Mouse (Mus musculus): ENCODE data around the gene Rusc2.

The Rusc2 gene

DNA sequence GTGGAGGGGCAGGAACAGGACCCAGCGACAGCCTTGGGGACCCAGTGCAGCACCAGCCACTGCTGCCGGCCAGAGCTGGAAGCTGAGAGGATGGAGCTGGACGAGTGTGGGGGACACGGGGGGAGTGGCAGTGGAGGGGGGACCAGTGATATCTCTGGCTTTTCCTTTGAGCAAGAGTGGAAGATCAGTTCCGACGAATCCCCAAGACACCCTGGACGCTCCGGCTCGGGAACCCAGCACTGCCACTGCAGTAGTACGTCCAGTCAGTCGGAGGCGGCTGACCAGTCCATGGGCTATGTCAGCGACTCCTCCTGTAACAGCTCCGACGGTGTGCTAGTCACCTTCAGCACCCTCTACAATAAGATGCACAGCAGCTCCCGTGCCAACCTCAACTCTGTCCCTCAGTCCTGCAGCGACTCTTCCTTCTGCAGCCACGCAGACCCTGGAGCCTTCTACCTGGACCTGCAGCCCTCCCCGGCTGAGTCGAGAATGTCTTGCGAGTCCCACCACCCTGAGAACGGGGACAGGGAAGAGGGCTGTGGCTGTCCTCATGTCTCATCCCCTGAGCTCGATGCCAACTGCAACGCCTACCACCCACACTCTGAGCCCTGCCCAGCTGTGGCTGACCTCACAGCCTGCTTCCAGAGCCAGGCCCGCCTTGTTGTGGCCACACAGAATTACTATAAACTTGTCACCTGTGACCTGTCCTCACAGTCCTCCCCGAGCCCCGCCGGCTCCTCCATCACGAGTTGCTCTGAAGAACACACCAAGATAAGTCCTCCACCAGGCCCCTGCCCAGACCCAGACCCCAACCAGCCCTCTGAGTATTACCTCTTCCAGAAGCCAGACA lies 33.7 kb downstream of the Rusc2 start:
- no peak for DNase-seq (ENCODE audit: low spot score)

GRCm38 (mm10) chr4:43416071-43416490 lies 34.3 kb downstream of the Rusc2 start:
- no peak for DNase-seq (ENCODE audit: low spot score)

GRCm38 (mm10) chr4:43417269-43418062 lies 35.7 kb downstream of the Rusc2 start:
- DNase-seq (ENCODE audit: low spot score) = no peak

DNA sequence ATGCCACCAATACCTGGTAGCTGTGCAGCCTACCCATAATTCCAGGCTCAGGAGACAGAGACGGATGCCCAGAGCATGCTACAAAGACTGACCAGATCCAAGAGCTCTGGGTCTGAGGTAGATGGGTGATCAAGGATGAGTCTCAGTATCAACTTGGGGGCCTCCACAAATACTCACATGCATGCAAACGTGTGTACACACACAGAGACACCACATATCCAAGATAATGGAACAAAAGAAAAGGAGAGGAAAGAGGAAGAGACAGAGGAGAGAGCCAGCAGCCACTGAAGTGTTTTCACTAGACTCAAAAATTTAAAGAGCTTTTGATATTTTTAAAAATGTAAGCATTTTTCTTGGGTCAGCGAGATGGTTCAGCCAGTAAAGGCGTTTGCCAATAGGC lies 36.7 kb downstream of the Rusc2 start:
- no peak for DNase-seq (ENCODE audit: low spot score)

DNA sequence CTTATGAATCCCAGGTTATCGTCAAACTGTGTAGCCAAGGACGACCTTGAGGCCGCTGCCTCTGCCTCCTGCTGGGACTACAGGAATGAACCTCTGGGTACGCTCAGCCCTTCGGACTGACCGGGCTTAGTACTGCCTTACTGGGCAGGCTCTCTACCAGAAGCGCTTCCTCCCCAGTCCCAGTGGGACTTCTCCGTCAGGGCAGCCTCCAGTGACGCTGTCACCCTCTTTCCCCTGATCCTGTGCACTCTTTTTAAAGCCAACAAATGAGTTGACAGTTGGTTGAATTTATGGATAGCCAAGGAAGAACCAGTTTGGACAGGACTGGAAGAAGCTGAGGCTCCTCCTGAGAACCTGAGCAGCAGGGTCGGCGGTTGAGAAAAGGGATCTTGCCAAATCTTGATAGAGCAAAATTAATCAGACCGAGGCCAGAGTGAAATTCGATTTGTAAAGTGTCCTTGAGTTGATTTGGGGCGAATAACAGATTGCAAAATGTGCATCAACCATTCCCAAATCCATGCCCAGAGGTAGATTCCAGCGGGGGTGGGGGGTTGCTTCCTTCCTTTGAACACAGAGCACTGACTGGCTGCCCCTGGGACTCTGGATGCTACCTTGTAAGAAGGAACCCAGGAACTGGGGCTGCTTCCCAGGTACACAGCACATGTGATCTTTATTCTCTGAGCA lies 37.3 kb downstream of the Rusc2 start:
- no peak for DNase-seq (ENCODE audit: low spot score)

- no peak for DNase-seq (ENCODE audit: low spot score)
Observed at GRCm38 (mm10) chr4:43419801-43420281, 38.1 kb downstream of the Rusc2 start.

DNA sequence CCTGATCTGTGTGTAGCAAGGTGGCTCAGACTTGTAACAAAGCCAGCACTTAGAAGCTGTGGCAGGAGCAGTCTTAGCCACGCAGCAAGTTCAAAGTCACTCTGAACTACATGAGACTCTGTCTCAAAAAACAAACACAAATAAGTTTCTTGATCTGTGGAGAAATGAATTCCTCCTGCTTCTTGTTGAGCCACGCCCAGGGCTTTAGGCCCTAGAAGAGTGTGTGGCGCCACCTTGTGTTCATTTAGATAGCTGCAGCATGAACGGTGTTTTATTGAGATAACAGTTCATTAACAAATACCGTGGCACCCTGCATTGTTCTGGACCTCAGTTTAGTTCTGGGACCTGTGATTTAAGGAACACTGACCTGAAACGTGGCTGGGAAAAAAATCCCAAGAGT lies 38.5 kb downstream of the Rusc2 start:
- peak; percentile 91 for DNase-seq (ENCODE audit: low spot score)

DNA sequence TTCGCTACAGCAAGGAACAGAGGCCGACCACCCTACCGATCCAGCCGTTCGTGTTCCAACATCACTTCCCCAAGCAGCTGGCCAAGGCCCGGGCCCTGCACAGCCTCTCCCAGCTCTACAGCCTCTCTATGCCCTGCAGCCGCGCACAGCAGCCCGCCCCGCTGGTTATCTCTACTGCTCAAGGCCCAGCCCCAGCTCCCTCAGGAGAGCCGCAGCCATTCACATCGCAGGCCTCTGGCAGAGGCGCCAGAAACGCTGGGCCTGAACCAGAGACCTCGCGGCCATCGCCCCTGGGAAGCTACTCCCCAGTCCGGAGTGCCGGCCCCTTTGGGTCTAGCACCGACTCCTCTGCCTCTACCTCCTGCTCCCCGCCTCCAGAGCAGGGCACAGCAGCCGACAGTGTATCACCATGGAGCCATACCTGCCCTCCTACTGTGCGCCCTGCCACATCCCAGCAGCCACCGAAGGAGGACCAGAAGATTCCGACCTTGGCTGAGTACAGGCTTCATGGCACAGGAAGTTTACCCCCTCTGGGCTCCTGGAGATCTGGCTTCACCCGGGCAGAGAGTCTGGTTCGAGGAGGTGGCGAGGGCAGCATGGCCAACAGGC lies 40.0 kb downstream of the Rusc2 start:
- DNase-seq (ENCODE audit: low spot score) = no peak

DNA sequence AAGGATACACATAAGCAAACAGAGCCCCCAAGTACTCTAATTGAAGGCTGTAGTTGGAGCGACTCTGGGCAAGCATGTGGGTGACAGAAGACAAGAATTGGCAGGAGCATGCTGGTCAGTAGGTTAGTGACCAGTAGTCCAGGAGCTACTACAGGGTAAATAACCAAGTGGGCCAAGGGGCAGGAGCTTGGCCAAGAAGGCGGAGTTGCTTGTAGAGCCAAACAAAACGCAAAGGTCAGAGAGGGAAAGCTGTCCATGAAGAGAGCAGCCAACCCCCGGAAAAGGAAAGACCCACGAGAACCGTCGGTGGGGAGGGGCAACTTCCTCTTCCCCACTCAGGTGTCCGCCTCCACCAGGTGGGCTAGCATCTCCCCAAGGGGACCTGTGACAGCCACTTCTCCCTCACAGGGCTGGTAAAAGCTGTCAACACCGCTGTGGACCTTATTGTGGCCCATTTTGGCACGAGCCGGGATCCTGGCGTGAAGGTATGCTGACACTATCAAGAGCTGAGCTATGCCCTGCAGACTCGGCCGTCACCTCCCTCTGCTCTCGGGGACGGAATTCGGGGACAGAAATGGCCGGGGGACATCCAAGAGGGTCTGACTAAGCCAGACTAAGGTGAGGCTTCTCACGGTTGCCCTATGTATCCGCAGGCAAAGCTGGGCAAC lies 41.6 kb downstream of the Rusc2 start:
- DNase-seq (ENCODE audit: low spot score) = no peak

GRCm38 (mm10) chr4:43424072-43424471 lies 42.3 kb downstream of the Rusc2 start:
- DNase-seq (ENCODE audit: low spot score) = no peak

GRCm38 (mm10) chr4:43425197-43425596 lies 43.4 kb downstream of the Rusc2 start:
- DNase-seq (ENCODE audit: low spot score) = no peak

DNA sequence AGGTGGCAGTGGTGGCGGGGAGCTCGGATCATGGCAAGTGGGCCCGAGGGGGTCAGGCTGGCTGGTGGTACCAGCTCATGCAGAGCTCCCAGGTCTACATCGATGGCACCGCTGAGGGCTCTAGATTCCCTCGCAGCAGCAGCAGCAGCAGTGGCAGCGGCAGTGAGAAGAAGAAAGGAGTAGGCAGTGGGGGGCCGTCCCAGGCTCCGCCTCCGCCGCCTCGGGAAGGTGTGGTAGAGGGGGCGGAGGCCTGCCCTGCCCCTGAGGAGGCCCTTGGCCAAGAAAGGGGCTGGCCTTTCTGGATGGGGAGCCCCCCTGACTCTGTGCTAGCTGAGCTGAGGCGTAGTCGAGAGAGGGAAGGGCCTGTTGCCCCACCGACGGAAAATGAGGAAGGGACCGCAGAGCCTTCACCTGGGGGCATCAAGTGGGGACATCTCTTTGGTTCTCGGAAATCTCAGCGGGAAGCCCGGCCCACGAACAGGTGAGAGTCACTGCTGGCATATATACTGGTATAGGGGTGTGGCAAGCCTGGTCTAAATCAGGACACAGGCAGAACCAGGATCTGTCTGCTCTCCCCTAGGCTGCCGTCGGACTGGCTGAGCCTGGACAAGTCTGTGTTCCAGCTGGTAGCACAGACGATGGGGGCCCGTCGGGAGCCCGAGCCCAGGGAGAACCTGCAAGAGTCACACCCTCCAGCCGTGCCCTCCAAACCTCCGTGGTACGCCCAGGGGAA lies 44.0 kb downstream of the Rusc2 start:
- DNase-seq (ENCODE audit: low spot score) = no peak

GRCm38 (mm10) chr4:43426487-43426886 lies 44.7 kb downstream of the Rusc2 start:
- no peak for DNase-seq (ENCODE audit: low spot score)

GRCm38 (mm10) chr4:43427501-43428179 lies 45.9 kb downstream of the Rusc2 start:
- no peak for DNase-seq (ENCODE audit: low spot score)

DNA sequence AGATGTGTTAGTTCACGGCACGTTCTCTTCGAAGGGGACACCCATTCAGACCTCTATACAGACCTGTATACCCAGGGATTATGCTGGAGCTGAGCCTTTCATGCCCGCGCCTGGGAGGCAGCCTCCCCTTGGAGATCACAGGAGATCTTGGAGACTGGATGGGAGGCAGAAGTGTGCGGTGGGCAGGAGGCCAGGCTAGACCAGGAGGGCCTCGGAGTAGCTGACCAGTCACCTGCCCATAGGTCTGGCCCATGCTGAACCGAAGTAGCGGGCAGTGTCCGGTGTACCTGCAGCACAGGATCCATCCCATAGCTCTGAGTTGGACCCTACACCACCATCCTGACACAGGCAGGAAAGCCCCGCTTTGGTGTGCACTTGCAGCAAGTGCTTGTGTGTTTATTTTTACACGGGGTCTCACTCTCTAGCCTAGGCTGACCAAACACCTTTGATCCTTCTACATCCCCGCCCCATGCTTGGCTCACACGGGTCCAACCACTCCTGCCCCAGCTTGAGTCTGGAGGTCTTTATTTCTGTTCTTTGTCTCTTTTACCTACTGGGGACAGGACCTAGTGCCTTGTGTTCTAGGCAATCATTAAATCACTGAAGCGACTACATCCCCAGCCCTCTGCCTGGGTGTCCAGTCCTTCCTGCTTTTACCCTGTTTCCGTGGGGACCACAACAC lies 46.5 kb downstream of the Rusc2 start:
- DNase-seq (ENCODE audit: low spot score) = no peak

GRCm38 (mm10) chr4:43428946-43429345 lies 47.2 kb downstream of the Rusc2 start, which contains the start of gene Fam166b:
Fam166b (minus strand) TSS chr4:43429134.
- DNase-seq (ENCODE audit: low spot score) = peak; percentile 29

DNA sequence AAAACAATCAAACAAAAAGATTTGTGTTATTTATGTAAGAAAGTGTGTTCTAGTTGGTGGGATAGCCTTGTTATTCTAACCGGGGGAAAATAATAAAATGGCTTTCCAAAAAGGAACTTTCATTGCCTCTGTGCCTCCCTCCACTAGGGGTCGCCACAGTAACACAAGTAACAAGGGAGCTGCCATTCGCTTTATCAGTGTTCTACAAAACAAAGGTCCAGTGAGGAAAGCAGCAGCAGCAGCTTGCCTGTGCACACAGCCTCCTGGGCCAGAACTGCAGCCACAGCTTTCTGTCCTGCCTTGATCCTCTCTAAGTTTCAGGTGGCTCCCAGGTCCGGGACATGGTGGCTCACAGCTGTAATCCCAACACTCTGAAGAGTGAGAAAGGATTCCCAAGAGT lies 49.9 kb downstream of the Rusc2 start:
- DNase-seq (ENCODE audit: low spot score) = peak; percentile 93

DNA sequence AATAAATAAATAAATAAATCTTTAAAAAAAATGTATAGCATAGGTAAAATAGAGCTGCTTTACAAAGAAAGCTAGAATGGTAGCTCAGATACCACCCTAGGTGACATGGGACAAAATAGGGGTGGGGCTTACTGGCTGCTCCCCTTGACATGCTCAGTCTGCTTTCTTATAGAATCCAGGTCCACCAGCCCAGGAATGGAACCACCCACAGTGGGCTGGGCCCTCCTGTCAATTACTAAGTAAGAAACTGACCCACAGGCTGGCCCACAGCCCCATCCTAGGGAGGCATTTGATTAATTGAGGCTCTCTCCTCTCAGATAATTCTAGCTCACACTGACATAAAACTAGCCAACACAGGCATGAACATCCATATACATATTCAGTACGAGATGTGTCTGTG lies 51.1 kb downstream of the Rusc2 start:
- peak; percentile 23 for DNase-seq (ENCODE audit: low spot score)

- DNase-seq (ENCODE audit: low spot score) = no peak
Observed at GRCm38 (mm10) chr4:43441639-43442038, 59.9 kb downstream of the Rusc2 start, which contains the start of gene Tesk1. Tesk1 (plus strand) TSS chr4:43441939.

Measured in retina, embryonic 14.5 days (tissue).